Mouse (Mus musculus): ENCODE measurements around the gene Fbxw24. TPM values are rescaled to one million over a fixed set of nuclear protein-coding genes. Genes with fewer than 3 reads are reported as not detected.

The Fbxw24 gene
- total RNA-seq (2023), result not detected

GRCm38 (mm10) chr9:109625957-109626356 is at the start of gene Fbxw24:
Gene Fbxw24, minus strand, starts transcription at chr9:109626057.

GRCm38 (mm10) chr9:109664552-109664951 is 38.7 kb upstream of the Fbxw24 start, which contains the start of gene Fbxw25:
Gene Fbxw25, minus strand, starts transcription at chr9:109664652.

GRCm38 (mm10) chr9:109568162-109568561 is 57.7 kb downstream of the Fbxw24 start, which contains the start of gene Fbxw15:
Gene Fbxw15, minus strand, starts transcription at chr9:109568262.

Other genes starting within 250 kb of the Fbxw24 start
- not detected for gene Fbxw22, start 221.8 kb downstream of the Fbxw24 start, total RNA-seq (2023)
- not detected for gene Fbxw16, start 176.9 kb downstream of the Fbxw24 start, total RNA-seq (2023)
- not detected for gene Fbxw19, start 130.2 kb downstream of the Fbxw24 start, total RNA-seq (2023)
- not detected for gene Fbxw15, start 57.8 kb downstream of the Fbxw24 start, total RNA-seq (2023)
- not detected for gene Fbxw25, start 38.6 kb upstream of the Fbxw24 start, total RNA-seq (2023)
- not detected for gene Fbxw18, start 76.6 kb upstream of the Fbxw24 start, total RNA-seq (2023)
- gene Fbxw26, start 120.0 kb upstream of the Fbxw24 start, total RNA-seq (2023), result not detected
- gene Fbxw27, start 164.6 kb upstream of the Fbxw24 start, total RNA-seq (2023), result not detected
- not detected for gene Spink8, start 186.2 kb upstream of the Fbxw24 start, total RNA-seq (2023)
- gene Nme6, start 206.7 kb upstream of the Fbxw24 start, total RNA-seq (2023), result 10 to 100 TPM; 13.3 to 13.7 TPM
- gene Camp, start 223.6 kb upstream of the Fbxw24 start, total RNA-seq (2023), result 1,000 to 10,000 TPM; 5,963 to 7,044 TPM
- gene Cdc25a, start 249.5 kb upstream of the Fbxw24 start, total RNA-seq (2023), result 10 to 100 TPM; 34.3 to 38.7 TPM